Mouse (Mus musculus): ENCODE data around the gene Sec24d.

Gene Sec24d

GRCm38 (mm10) chr3:123266753-123267651 is at the start of gene Sec24d:
TSS of gene Sec24d (plus strand) at chr3:123267455.
- in situ Hi-C loops (cut with MboI; ENCODE audit: unreplicated experiment in 2 of 2), result no loop called here

DNA sequence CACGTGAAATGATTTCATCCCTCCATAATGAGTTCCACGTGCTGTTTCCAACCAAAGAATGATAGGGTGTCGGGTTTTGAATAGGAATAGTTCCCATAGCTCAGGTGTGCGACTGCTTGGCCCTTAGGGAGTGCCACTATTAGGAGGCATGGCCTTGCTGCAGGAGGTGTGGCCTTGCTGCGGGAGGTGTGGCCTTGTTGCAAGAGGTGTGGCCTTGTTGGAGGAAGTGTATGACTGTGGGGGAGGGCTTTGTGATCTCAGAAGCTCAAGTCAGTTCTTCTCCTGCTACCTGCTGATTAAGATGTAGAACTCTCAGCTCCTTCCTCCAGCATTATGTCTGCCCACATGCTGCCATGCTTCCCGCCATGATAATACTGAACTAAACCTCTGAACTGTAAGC is 48.6 kb upstream of the Sec24d start:
- in situ Hi-C loops (cut with MboI; ENCODE audit: unreplicated experiment in 2 of 2), result no loop called here

DNA sequence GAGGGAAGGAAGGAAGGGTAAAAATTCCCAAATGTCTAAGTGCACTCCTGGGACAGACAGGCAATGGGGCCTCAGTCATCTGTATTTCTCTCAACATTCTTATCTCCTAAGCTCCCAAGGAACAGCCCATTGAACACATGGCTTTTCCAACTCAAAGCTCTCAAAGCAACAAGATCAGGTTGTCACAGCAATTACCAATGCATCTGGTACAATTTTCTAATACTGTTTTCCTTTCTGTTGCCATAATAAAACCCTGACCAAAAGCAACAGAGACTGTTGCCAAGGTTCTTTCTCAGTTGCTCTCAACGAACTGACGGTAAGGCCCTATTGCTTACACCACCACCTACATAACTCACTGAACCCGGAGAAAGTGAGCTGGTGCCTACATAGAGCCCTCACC is 40.0 kb upstream of the Sec24d start:
- in situ Hi-C loops (cut with MboI; ENCODE audit: unreplicated experiment in 2 of 2), result no loop called here

- in situ Hi-C loops (cut with MboI; ENCODE audit: unreplicated experiment in 2 of 2), result no loop called here
Observed at GRCm38 (mm10) chr3:123231639-123232038, 35.6 kb upstream of the Sec24d start.

GRCm38 (mm10) chr3:123234191-123234836 is 32.9 kb upstream of the Sec24d start:
- in situ Hi-C loops (cut with MboI; ENCODE audit: unreplicated experiment in 2 of 2), result no loop called here

DNA sequence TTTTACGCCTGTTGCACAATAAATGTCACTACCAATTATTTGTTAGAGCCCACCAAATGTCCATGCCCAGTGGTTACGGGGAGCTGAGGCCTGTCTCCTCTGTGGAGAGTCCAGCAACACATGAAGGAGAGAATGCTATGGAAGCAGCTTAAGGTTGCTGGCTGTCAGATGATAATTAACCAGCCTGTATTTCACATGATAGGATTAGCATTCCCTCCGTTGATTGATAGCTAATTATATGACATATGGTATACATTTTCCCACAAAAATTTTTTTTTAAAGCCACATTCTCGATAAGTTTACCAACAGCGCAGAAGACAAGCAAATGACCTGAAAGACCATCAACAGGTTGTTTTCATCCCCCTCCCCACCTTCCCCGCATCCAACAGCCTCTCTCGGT is 31.8 kb upstream of the Sec24d start:
- in situ Hi-C loops (cut with MboI; ENCODE audit: unreplicated experiment in 2 of 2), result no loop called here

DNA sequence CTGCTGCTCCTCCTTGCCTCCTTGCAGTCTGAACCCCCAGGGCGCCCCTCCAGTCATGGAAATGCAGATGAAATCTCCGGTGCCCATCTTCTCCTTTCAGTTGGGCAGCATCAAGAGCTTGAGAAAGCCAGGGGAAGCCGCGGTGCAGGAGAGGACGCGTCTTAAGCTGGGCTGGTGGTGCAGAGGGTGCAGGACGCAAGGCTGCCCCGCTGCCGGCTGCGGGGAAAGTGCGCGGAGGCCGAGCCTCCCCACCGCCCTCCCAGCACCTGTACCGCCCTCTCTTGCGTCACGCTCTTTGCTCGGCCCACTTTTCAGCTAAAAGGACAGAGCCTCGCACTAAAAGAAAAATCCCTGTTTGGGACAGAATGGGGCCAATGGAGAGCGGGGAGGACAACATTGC is 31.3 kb upstream of the Sec24d start, which contains the start of gene Synpo2:
Gene Synpo2, minus strand, starts transcription at position 229 of the 400 bp plus-strand sequence.
- in situ Hi-C loops (cut with MboI; ENCODE audit: unreplicated experiment in 2 of 2), result no loop called here

DNA sequence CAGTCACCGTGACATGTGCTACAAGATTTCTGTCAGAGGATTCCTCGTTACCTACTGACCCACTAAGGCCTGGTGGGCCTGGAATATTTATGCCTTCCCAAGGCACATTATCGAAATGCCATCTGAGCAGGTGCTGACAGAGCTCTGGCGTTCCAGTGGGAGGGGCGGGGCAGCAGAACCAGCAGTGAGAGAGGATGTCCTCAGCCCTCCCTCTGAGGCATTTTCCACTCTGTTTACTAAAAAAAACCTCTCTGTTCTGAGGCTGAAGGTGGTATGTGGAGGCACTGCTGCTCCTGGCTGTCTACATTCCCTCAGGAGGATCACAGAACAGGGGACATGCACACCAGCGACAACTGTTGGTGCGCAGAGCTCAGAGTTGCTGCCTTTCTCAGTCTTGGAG is 30.2 kb upstream of the Sec24d start:
- in situ Hi-C loops (cut with MboI; ENCODE audit: unreplicated experiment in 2 of 2), result no loop called here

- in situ Hi-C loops (cut with MboI; ENCODE audit: unreplicated experiment in 2 of 2), result no loop called here
Observed at GRCm38 (mm10) chr3:123237446-123237845, 29.8 kb upstream of the Sec24d start.

- in situ Hi-C loops (cut with MboI; ENCODE audit: unreplicated experiment in 2 of 2), result no loop called here
Observed at GRCm38 (mm10) chr3:123244376-123244775, 22.9 kb upstream of the Sec24d start.

- in situ Hi-C loops (cut with MboI; ENCODE audit: unreplicated experiment in 2 of 2), result no loop called here
Observed at GRCm38 (mm10) chr3:123245646-123246045, 21.6 kb upstream of the Sec24d start.

GRCm38 (mm10) chr3:123256181-123257101 is 10.8 kb upstream of the Sec24d start:
- in situ Hi-C loops (cut with MboI; ENCODE audit: unreplicated experiment in 2 of 2), result no loop called here

- in situ Hi-C loops (cut with MboI; ENCODE audit: unreplicated experiment in 2 of 2), result no loop called here
Observed at GRCm38 (mm10) chr3:123258709-123259108, 8.5 kb upstream of the Sec24d start.

GRCm38 (mm10) chr3:123264706-123265105 is 2.5 kb upstream of the Sec24d start:
- in situ Hi-C loops (cut with MboI; ENCODE audit: unreplicated experiment in 2 of 2), result no loop called here

- in situ Hi-C loops (cut with MboI; ENCODE audit: unreplicated experiment in 2 of 2), result no loop called here
Observed at GRCm38 (mm10) chr3:123267741-123268201, 516 bp downstream of the Sec24d start.

DNA sequence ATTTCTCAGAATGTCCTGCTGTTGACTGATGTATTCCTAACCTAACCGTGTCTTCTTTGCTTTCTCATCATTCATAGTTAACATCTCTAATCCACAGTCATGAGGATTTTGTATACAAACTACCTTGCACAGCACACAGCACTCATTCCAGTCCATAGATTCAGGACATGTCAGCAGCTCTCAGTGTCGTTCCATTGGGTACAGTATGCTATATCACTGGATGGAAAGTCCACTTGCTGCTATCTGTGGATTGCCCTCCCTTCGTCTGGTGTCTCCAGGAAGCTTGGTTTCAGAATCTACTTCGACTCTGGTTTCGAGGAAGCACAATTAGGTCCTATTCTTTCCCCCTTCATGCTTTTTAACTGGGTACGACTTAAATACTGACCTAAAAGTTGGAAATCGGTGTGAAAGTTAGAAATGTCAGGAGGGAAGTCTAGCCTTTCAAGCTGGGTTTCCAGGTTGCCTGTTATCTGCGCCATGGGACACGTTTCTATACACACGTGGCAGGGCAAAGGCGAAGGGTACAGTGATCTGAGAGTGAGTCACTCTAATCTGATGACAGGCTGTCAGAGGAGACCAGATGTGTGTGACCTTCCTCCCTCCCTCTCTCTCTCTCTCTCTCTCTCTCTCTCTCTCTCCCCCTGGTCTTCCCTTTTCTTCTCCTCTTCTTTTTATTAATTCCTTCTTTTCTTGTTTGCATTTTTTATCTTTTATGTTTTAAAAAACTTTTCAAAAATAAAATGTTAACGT is 15.8 kb downstream of the Sec24d start:
- in situ Hi-C loops (cut with MboI; ENCODE audit: unreplicated experiment in 2 of 2), result no loop called here

- in situ Hi-C loops (cut with MboI; ENCODE audit: unreplicated experiment in 2 of 2), result no loop called here
Observed at GRCm38 (mm10) chr3:123284284-123284683, 17.0 kb downstream of the Sec24d start.

DNA sequence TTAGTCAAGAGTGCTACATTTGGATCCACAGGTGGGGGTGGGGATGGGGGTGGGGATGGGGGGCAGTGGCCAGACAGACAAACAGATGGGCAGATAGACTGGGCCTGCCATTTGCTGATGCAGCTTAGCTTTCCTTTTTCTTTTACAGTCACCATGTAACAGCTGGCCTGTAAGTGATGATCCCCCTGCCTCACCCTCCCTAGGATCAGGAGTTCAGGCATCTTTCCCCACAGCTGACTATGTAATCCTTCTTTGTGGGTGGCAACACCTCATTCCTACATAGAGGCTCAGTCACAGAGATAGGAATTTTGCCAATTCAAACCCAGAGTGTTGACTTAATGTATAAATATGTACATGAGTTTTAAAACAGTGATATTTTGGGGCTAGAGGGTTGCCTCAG is 18.4 kb downstream of the Sec24d start:
- in situ Hi-C loops (cut with MboI; ENCODE audit: unreplicated experiment in 2 of 2), result no loop called here

GRCm38 (mm10) chr3:123288856-123289570 is 21.8 kb downstream of the Sec24d start:
- in situ Hi-C loops (cut with MboI; ENCODE audit: unreplicated experiment in 2 of 2), result no loop called here

Measured in v-Abl transformed pro-B cells (cell line).